In genomic region chr10:118765544-118766441, GRCm38 (mm10) we compare ENCODE assay signal across 8 mouse cellular contexts.
DNase-seq lines count a peak whose midpoint lies in the region; ATAC-seq and TF ChIP-seq lines count a peak whose summit lies in the region.
"Had no signal": no experiment of that assay in that cellular context is flagged by ENCODE, and none has a peak within 500 bp of the region (broad histone marks: within the 10 kb centered on the region; RNA-seq: fewer than 3 reads in every experiment).

No protein-coding gene starts in this region.

- no peaks in the 10 kb centered on the region for H3K36me3 ChIP-seq in heart, embryonic 11.5 days (ENCODE audit: control insufficient read depth, insufficient read depth, low read length)
- no peaks in the 10 kb centered on the region for H3K36me3 ChIP-seq in midbrain, embryonic 11.5 days (ENCODE audit: control insufficient read depth, insufficient read depth, low read length)
- H3K36me3 ChIP-seq in forebrain, embryonic 16.5 days (ENCODE audit: control insufficient read depth, insufficient read depth) = no peaks in the 10 kb centered on the region
- H3K36me3 ChIP-seq: hindbrain, embryonic 15.5 days had no signal

- 25% methylated on average over 14 of the region's 14 CpGs for WGBS in heart, embryonic 11.5 days (ENCODE audit: insufficient replicate concordance)
- 71% methylated on average over 14 of the region's 14 CpGs for WGBS in midbrain, embryonic 11.5 days
- WGBS in forebrain, embryonic 16.5 days = 73% methylated on average over 14 of the region's 14 CpGs

- POLR2A ChIA-PET in Patski (lab: Charles Lee) = no interaction called here

- H3K9ac ChIP-seq in heart, embryonic 11.5 days (ENCODE audit: low read depth, low read length) = no peak overlapping the region
- H3K9ac ChIP-seq in midbrain, embryonic 11.5 days (ENCODE audit: low read length) = no peak overlapping the region
- no peak overlapping the region for H3K9ac ChIP-seq in forebrain, embryonic 16.5 days (replicated peaks; ENCODE audit: low read depth, low read length)
- H3K9ac ChIP-seq: hindbrain, embryonic 15.5 days had no signal

- no peak for DNase-seq in Patski (ENCODE audit: low read depth, low spot score)
- peak; percentile 61 for DNase-seq in kidney, postnatal 14 days
- DNase-seq in spleen, postnatal 10 days (ENCODE audit: low spot score in 2 of 2) = peak; percentile 20 to 52
- DNase-seq in midbrain, embryonic 11.5 days (ENCODE audit: low spot score, missing footprints) = no peak
- no peak for DNase-seq in gastrocnemius, postnatal 25 days

- H3K4me1 ChIP-seq in heart, embryonic 11.5 days (ENCODE audit: control insufficient read depth, insufficient read depth, low read length) = peaks cover 20% of the 10 kb centered on the region
- no peaks in the 10 kb centered on the region for H3K4me1 ChIP-seq in midbrain, embryonic 11.5 days (ENCODE audit: control insufficient read depth, insufficient read depth, low read length)
- no peaks in the 10 kb centered on the region for H3K4me1 ChIP-seq in forebrain, embryonic 16.5 days (replicated peaks; ENCODE audit: control insufficient read depth, insufficient read depth, low read length)
- H3K4me1 ChIP-seq: hindbrain, embryonic 15.5 days had no signal

- H3K27me3 ChIP-seq in Patski = no peaks in the 10 kb centered on the region
- no peaks in the 10 kb centered on the region for H3K27me3 ChIP-seq in heart, embryonic 11.5 days (ENCODE audit: control insufficient read depth, insufficient read depth, low read length)
- no peaks in the 10 kb centered on the region for H3K27me3 ChIP-seq in midbrain, embryonic 11.5 days (ENCODE audit: control insufficient read depth, insufficient read depth, low read length)
- no peaks in the 10 kb centered on the region for H3K27me3 ChIP-seq in forebrain, embryonic 16.5 days (replicated peaks; ENCODE audit: control insufficient read depth, insufficient read depth, low read length)
- H3K27me3 ChIP-seq: hindbrain, embryonic 15.5 days had no signal

- TF ChIP-seq CTCF in Patski (IDR thresholded peaks at IDR 0.05) = no peak

- CTCF ChIA-PET in Patski (lab: Charles Lee) = no interaction called here

- in situ Hi-C loops in Patski (cut with MboI; ENCODE audit: low pct_unique_long_range_greater_than_20kb) = no loop called here

- H3K4me2 ChIP-seq in heart, embryonic 11.5 days = no peak overlapping the region
- H3K4me2 ChIP-seq in midbrain, embryonic 11.5 days = no peak overlapping the region
- no peak overlapping the region for H3K4me2 ChIP-seq in forebrain, embryonic 16.5 days (ENCODE audit: low read length)
- H3K4me2 ChIP-seq: hindbrain, embryonic 15.5 days had no signal

- no peaks in the 10 kb centered on the region for H3K9me3 ChIP-seq in heart, embryonic 11.5 days (replicated peaks; ENCODE audit: control insufficient read depth, low read length)
- H3K9me3 ChIP-seq in midbrain, embryonic 11.5 days (ENCODE audit: control insufficient read depth, low read length) = no peaks in the 10 kb centered on the region
- no peaks in the 10 kb centered on the region for H3K9me3 ChIP-seq in forebrain, embryonic 16.5 days (ENCODE audit: control insufficient read depth, low read length)
- H3K9me3 ChIP-seq: hindbrain, embryonic 15.5 days had no signal

- ATAC-seq in Patski = peak; percentile 57
- ATAC-seq in heart, embryonic 11.5 days (replicated peaks; ENCODE audit: insufficient number of reproducible peaks, low FRiP score, low TSS enrichment) = no peak
- no peak for ATAC-seq in midbrain, embryonic 11.5 days (ENCODE audit: low FRiP score)
- no peak for ATAC-seq in forebrain, embryonic 16.5 days

- peak overlapping the region; percentile 51 for H3K27ac ChIP-seq in heart, embryonic 11.5 days (ENCODE audit: low read depth, low read length)
- no peak overlapping the region for H3K27ac ChIP-seq in midbrain, embryonic 11.5 days (ENCODE audit: low read depth, low read length)
- H3K27ac ChIP-seq in forebrain, embryonic 16.5 days (ENCODE audit: low read length) = no peak overlapping the region
- H3K27ac ChIP-seq: hindbrain, embryonic 15.5 days had no signal

- H3K4me3 ChIP-seq in heart, embryonic 11.5 days (ENCODE audit: low read depth, low read length) = no peak overlapping the region
- H3K4me3 ChIP-seq in midbrain, embryonic 11.5 days (ENCODE audit: low read depth, low read length) = no peak overlapping the region
- H3K4me3 ChIP-seq in forebrain, embryonic 16.5 days (replicated peaks; ENCODE audit: low read length) = no peak overlapping the region
- H3K4me3 ChIP-seq: hindbrain, embryonic 15.5 days had no signal

Comparison
In these comparisons a context has a peak if more than half of its experiments do, and no peak if none do; other contexts are left out.
1. DNase-seq: peak in kidney, postnatal 14 days (single experiment) and spleen, postnatal 10 days (2 of 2); none in Patski (single experiment), midbrain, embryonic 11.5 days (single experiment) and gastrocnemius, postnatal 25 days (single experiment).